Mouse (Mus musculus): ENCODE results near the gene Ctcfl.

DNA sequence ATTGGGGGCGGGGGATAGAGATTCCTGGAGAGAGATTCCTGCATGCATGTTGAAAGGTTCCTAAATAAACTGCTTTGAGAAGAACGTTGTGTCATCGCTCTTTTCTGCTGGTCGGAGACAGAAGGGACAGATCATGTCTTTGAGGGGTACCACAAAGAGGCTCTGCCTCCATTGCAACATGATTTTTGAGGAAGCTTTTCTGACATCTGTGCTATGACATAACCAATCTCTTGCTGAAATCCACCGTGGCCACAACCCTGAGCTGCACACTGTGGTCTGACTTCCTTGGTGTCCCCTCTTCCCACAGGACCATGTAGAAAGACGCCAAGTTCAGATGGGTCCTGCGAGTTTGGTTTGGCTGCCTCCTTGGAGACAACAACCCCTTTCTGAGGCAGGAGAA, 46.4 kb downstream of the Ctcfl start:
- TF ChIP-seq CTCF (IDR thresholded peaks at IDR 0.05; ENCODE audit: low read depth): no peak
- no peak for TF ChIP-seq EP300 (optimal IDR thresholded peaks at IDR 0.05)
